Mouse (Mus musculus): ENCODE measurements around the gene Rad51b. TPM values are rescaled to one million over a fixed set of nuclear protein-coding genes. Genes with fewer than 3 reads are reported as not detected.

The Rad51b gene
- total RNA-seq, 4 experiments from 2014 or later, result 0.71 to 0.95 (median 0.78) TPM

GRCm38 (mm10) chr12:79380190-79380589 is 83.1 kb downstream of the Rad51b start:
- no peak for DNase-seq (ENCODE audit: low spot score)

- no peak for DNase-seq (ENCODE audit: low spot score)
Measured at GRCm38 (mm10) chr12:79381489-79381888, 84.4 kb downstream of the Rad51b start.

GRCm38 (mm10) chr12:79382416-79382815 is 85.3 kb downstream of the Rad51b start:
- no peak for DNase-seq (ENCODE audit: low spot score)

DNA sequence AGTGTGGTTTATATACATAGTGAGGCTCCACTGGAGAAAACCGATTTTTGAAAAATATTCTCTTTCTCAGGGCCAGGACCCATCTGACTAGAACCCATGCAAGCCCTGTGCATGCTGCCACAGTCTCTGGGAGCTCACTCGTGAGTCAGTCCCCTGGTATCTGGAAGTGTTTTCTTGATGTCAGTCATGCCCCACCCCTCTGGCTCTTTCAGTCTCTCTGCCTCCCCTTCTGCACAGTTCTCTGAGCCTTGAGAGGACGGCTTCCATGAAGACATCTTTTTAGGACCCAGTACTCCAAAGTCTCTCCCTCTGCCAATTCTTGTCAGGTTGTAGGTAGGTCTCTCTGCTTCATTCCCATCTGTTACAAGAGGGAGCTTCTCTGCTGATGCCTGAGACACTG is 86.5 kb downstream of the Rad51b start:
- DNase-seq (ENCODE audit: low spot score), result no peak

GRCm38 (mm10) chr12:79384787-79385186 is 87.7 kb downstream of the Rad51b start:
- DNase-seq (ENCODE audit: low spot score), result no peak

DNA sequence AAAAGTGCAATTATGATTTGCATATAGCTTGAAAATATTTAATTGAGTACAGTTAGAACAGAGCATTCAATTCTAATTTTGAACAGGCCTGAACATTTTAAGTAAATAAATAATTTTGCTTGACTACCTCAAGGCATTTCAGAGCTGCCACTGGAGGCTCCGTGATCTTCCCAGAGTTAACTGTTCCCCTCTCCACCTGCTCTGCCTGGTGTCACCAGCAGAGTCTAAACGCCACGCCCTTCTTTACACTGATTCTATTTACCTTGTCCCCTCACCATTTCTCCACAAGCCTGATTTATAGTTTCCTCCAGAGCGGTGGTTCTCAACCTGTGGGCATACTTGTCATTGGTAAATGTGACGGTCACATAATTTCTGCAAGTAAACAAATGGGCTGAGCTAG is 88.1 kb downstream of the Rad51b start:
- DNase-seq (ENCODE audit: low spot score), result no peak

GRCm38 (mm10) chr12:79387886-79388285 is 90.8 kb downstream of the Rad51b start:
- DNase-seq (ENCODE audit: low spot score), result no peak

DNA sequence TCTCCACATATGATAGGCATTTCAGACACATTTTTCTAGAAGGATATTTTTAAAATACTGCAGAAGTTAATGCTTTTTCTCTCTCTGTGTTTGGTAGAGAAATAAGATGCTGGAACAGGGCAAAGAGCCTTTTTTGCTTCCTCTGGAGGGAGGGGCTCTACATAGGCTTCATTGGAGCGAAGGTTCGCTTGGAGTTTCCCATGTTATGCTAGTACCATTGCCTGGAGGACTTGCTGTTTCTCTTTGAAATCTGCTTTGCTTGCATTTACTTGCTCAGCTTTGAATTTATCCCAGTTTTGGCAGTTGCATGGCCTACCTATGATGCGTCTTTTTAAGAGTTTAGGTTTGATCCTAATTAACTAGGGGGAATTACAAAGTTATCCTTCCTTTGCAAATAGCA is 92.2 kb downstream of the Rad51b start:
- DNase-seq (ENCODE audit: low spot score), result no peak

DNA sequence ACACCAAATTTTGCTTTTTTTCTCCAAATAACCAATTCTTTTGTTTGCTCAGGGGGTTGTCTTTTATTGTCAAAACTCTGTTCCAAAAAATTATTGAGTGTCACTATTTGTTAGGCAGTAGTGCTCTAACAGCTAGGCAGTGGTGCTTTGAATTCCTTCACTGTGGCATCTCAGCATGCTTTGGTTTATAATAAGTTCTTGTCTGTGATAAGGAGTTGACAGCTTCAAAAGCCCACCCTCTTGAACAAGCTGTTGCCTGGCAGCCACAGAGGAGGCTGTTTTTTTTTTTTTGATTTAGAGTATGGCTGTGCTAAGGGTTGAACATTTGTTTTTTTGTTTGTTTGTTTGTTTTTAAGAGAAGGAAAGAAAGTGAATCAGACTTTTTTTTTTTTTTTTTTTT is 92.9 kb downstream of the Rad51b start:
- no peak for DNase-seq (ENCODE audit: low spot score)

GRCm38 (mm10) chr12:79393636-79394035 is 96.6 kb downstream of the Rad51b start:
- DNase-seq (ENCODE audit: low spot score), result no peak

DNA sequence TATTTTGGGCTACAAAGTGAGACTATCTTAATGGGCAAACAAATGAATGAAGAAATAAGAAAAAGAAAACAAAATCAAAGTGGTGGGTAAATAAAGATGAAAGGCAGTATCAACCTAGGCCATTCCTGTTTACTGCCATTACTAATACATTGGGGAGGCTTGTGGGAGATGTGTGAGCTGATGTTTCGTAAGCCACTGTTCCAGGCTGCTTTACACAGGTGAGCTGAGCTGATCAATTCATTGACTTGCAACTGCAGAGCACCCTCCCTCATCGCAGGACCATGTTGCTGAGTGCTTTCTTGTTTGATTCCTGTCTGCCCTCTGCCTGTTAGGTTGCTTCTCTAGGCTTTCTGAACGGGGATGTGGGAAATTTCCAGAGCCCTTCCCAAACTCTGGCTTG is 106.9 kb downstream of the Rad51b start:
- no peak for DNase-seq (ENCODE audit: low spot score)

- no peak for DNase-seq (ENCODE audit: low spot score)
Measured at GRCm38 (mm10) chr12:79404494-79404893, 107.4 kb downstream of the Rad51b start.

DNA sequence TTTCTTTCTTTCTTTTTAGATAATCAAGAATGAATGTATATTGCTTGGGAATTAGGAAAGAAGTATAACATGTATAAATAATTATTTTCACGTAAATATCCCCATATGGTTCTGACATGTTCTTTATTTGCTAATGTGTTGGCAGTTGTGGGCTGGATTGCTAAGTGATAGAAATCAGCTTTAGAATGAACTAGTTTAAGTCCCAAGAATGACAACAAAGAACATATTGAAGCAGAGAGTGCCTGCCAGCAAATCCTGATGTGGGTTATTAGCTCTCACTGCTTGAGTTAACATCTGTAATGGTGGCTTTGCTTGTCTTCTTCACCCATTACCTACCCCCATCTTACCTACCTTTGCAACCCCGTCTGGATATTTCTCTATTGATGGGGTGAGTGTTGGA is 111.6 kb downstream of the Rad51b start:
- no peak for DNase-seq (ENCODE audit: low spot score)

DNA sequence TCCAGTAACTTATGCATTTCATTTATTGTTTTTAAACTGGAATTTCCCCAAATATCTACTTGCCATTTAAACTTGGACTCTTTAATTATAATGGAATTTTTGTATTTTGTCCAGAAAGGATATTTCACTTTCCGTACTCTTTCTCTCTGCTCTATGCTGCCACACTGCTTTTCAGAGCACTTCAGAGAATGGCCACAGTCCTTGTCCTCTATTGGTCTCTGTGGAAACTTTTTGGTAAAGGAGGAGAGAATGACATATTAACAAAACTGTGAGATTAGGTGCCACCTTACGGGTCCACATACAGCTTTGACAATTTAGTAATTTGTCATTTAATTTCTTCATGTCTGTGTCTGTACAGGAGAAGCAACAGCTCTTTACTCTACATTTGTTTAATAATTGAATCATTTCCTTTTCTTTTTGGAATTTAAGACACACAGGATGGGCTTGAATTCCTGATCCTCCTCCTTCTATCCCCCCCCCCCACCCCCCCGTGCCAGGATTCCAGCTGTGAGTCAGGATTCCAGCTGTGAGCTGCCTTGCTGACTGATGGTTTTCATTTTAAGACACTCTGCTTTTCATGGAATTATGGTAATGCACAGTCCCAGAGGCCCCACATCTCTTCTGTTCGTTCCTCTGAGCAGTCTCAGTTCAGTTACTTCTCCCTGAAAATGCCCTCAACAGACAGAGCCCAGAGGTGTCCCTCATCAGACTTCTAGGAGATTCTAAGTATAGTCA is 112.2 kb downstream of the Rad51b start:
- DNase-seq (ENCODE audit: low spot score), result no peak

- no peak for DNase-seq (ENCODE audit: low spot score)
Measured at GRCm38 (mm10) chr12:79412894-79413507, 115.9 kb downstream of the Rad51b start.

DNA sequence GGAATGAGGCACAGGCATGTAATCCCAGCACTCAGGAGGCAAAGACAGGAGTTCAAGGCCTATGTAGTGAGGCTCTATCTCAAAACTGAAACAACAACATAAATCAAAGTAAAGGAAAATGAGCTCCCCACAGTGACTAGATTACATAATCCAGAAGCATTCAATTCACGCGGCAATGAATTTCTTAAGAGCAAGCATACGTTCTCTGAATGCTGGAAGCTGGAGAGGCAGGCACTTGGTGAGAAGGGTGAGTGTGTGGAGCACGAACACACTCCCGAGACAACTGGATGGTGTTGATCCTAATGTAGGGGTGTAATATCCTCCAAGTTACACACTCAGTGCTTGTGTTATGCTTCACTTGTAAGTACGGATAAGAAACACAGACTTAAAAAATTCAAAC is 120.3 kb downstream of the Rad51b start:
- DNase-seq (ENCODE audit: low spot score), result no peak

DNA sequence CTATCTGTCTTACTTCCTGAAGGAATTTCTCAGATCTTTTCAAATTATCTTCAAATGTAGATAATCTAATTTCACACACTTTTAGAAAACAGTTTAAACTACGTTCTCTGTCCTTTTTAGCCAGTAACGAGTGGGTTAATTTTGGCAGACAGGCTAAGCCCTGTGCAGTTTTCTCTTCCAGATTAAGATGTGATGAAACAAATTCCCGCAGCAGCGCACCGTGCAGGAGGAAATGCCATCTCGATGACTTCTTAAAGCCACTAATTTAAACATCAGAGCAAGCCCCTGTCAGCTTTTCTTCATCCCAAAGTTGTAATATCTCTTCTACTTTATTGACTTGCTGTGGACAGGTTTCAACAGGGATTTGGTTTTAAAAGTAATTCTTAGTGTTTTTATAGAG is 123.5 kb downstream of the Rad51b start:
- no peak for DNase-seq (ENCODE audit: low spot score)

DNA sequence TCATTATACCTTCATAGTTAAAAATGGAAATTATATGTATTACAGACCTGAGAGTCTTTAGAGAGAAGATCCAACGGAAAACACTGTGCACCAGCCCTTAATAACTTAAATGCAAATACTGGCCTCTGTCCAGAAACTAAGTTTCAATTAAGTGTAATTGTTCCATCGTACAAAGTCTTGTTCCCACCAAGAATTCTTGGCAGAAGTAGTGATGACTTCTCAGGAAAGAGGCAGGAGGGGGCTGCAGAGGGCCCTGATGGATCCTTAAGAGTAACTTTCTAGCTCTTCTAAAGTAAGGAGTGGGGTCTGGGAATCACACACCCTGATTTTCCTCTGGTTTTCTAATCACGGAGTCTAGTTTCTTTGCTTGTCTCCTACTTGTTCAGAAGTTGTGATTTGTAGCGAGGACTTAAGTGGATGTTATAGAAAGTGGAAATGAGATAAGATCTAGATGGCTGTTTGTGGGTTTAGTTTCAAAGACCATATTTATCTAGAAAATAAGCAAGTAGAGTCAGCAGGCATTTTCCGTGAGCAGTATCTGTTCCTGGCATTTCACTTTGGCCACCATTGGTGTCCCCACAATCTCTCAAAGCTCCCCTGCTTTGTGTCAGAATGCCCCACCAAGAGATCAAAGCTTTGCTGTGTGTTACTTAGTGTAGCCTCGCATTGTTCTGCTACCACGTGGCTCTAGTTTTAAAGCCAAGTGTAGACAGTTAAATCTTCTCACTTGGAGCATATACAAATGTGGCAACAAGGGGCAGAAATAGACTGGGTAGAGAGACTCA is 132.6 kb downstream of the Rad51b start:
- no peak for DNase-seq (ENCODE audit: low spot score)

DNA sequence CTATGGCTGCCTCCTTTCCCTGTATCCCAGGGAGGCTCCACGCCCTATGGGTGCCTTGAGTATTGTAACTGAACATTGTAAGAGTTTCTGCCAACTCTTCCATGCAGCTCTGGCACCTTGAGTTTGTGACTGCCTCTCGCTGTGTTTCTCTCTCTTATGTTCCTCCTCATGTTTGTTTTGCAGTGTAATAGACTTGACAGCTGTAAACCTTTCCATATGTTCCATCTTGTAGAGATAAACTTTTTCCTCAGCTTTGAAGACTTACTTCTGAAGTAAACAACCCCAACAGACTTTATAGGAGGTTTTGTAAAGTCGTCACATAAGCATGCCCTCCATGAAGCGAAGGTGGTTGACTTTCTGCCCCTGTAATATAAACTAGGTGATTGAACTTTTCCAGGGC is 134.1 kb downstream of the Rad51b start:
- DNase-seq (ENCODE audit: low spot score), result no peak

- DNase-seq (ENCODE audit: low spot score), result peak; percentile 3
Measured at GRCm38 (mm10) chr12:79433724-79434442, 136.8 kb downstream of the Rad51b start.

GRCm38 (mm10) chr12:79435474-79435873 is 138.4 kb downstream of the Rad51b start:
- DNase-seq (ENCODE audit: low spot score), result no peak

GRCm38 (mm10) chr12:79436035-79436434 is 139.0 kb downstream of the Rad51b start:
- no peak for DNase-seq (ENCODE audit: low spot score)

Data from heart, adult 8-10 months (tissue).